ENCODE assay signal across 30 mouse cellular contexts in the genomic region with DNA sequence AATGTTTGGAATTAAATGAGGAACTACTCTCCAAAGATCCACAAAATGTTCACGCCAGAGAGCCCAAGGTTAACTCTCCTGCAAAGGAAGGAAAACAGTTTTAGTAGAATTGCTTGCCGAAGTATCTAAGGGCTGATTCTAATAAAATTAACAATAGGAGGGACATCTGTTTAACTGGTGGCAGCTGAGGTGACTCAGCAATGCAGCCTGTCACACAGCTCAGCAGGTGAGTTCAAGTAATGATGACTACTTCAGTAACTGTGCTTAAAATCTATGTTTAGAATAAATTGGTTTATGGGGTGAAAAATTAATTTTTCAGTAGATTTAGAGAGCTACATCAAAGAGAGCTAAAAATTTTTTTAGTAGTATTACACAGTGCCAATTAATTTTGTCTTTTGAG. TPM values are rescaled to one million over a fixed set of nuclear protein-coding genes. Genes with fewer than 3 reads are reported as not detected.
"Had no signal": no experiment of that assay in that cellular context is flagged by ENCODE, and none has a peak within 500 bp of the region (broad histone marks: within the 10 kb centered on the region; RNA-seq: fewer than 3 reads in every experiment).

No protein-coding gene starts in this region.

- H3K27ac ChIP-seq: embryonic facial prominence, embryonic 10.5 days; embryonic facial prominence, embryonic 12.5 days; embryonic facial prominence, embryonic 13.5 days; embryonic facial prominence, embryonic 15.5 days; forebrain, embryonic 10.5 days; forebrain, embryonic 12.5 days; forebrain, embryonic 13.5 days; forebrain, embryonic 15.5 days; gastrocnemius, adult 2 months; heart, adult 2 months had no signal

- DNase-seq: cerebellum, adult 2 months; cerebellum, adult 8-10 months; cerebellum, adult 9-10 months; cerebellum, adult 9-11 months; cerebellum, postnatal 10 days; cerebellum, postnatal 14 days; cerebellum, postnatal 25 days; cerebellum, postnatal 36 days; embryo, embryonic 11 days; forebrain, postnatal 0 days; gastrocnemius, adult 2 months; gastrocnemius, postnatal 10 days; gastrocnemius, postnatal 14 days; gastrocnemius, postnatal 25 days; gastrocnemius, postnatal 36 days; heart, adult 18-20 months; heart, adult 2 months had no signal

- H3K4me3 ChIP-seq: embryonic facial prominence, embryonic 10.5 days; embryonic facial prominence, embryonic 12.5 days; embryonic facial prominence, embryonic 13.5 days; embryonic facial prominence, embryonic 15.5 days; erythroblast, embryonic 14.5 days; forebrain, embryonic 10.5 days; forebrain, embryonic 12.5 days; forebrain, embryonic 13.5 days; forebrain, embryonic 15.5 days; gastrocnemius, adult 2 months; heart, adult 2 months had no signal

- H3K27me3 ChIP-seq: embryonic facial prominence, embryonic 12.5 days; embryonic facial prominence, embryonic 13.5 days; embryonic facial prominence, embryonic 15.5 days; forebrain, embryonic 12.5 days; forebrain, embryonic 13.5 days; forebrain, embryonic 15.5 days had no signal

- ATAC-seq: forebrain, embryonic 13.5 days; forebrain, embryonic 14.5 days; forebrain, embryonic 15.5 days; forebrain, embryonic 16.5 days; forebrain, postnatal 0 days had no signal

- H3K4me1 ChIP-seq: embryonic facial prominence, embryonic 10.5 days; embryonic facial prominence, embryonic 12.5 days; embryonic facial prominence, embryonic 13.5 days; embryonic facial prominence, embryonic 15.5 days; forebrain, embryonic 12.5 days; forebrain, embryonic 13.5 days; forebrain, embryonic 15.5 days had no signal

- H3K9me3 ChIP-seq: embryonic facial prominence, embryonic 10.5 days; embryonic facial prominence, embryonic 12.5 days; embryonic facial prominence, embryonic 13.5 days; embryonic facial prominence, embryonic 15.5 days; forebrain, embryonic 10.5 days; forebrain, embryonic 12.5 days; forebrain, embryonic 13.5 days; forebrain, embryonic 15.5 days had no signal

- H3K4me2 ChIP-seq: embryonic facial prominence, embryonic 12.5 days; embryonic facial prominence, embryonic 13.5 days; embryonic facial prominence, embryonic 15.5 days; forebrain, embryonic 12.5 days; forebrain, embryonic 13.5 days; forebrain, embryonic 15.5 days had no signal

- H3K9ac ChIP-seq: embryonic facial prominence, embryonic 12.5 days; embryonic facial prominence, embryonic 13.5 days; embryonic facial prominence, embryonic 15.5 days; forebrain, embryonic 12.5 days; forebrain, embryonic 13.5 days; forebrain, embryonic 15.5 days; forebrain, postnatal 0 days had no signal

RNA-seq across cellular contexts. Expression of a gene that starts 26.7 kb away (rescaled TPM):
- polyA plus RNA-seq: embryonic facial prominence, embryonic 13.5 days; erythroblast, embryonic 14.5 days; forebrain, embryonic 11.5 days; forebrain, embryonic 13.5 days; forebrain, embryonic 15.5 days; forebrain, embryonic 16.5 days; forebrain, postnatal 0 days; frontal cortex, adult 2 months had no signal

RNA-seq across cellular contexts. Expression of a gene that starts 58.5 kb away (rescaled TPM):
- polyA plus RNA-seq: erythroblast, embryonic 14.5 days had no signal
